Mouse (Mus musculus) bone marrow, adult 2 months (tissue): ENCODE measurements at regions not wholly inside any gene's neighbourhood (a gene's known extent, or its start where the extent isn't known, plus 50 kb on each side); places are given as distances from the start of the nearest gene placed in this dataset.

Source experiments
- H3K27ac ChIP-seq: fragments of 200-500 bp; 2 replicates; pipeline ENCODE4 v1.5.1; 2012; ENCODE audit warnings: low read depth, mild to moderate bottlenecking, control low read depth, inconsistent platforms, low read length; ENCODE audit not compliant: control insufficient read depth, poor library complexity, insufficient read depth
- H3K4me1 ChIP-seq: fragments of 200-500 bp; 2 replicates; pipeline ENCODE4 v1.6.1; 2011; ENCODE audit warnings: low read length; ENCODE audit not compliant: control insufficient read depth, insufficient read depth
- H3K4me3 ChIP-seq: fragments of 200-500 bp; replicated peaks from 2 replicates; pipeline ENCODE3; 2011; ENCODE audit warnings: mild to moderate bottlenecking, low read depth, low read length, control low read depth; ENCODE audit not compliant: control insufficient read depth
- CTCF ChIP-seq: fragments of 200-500 bp; IDR thresholded peaks from 2 replicates; pipeline ENCODE4 v1.5.1; 2011; ENCODE audit warnings: low read length, control low read depth; ENCODE audit not compliant: control insufficient read depth, insufficient read depth
- POLR2A ChIP-seq: fragments of 200-500 bp; IDR thresholded peaks from 2 replicates; pipeline ENCODE4 v1.6.1; 2011; ENCODE audit warnings: low read depth, mild to moderate bottlenecking, control low read depth, low read length, borderline replicate concordance; ENCODE audit not compliant: control insufficient read depth
- WGBS: fragments of 180-500 bp; shearing (Covaris S2); methylation state at CpG from one replicate; pipeline ENCODE4 v1.1.7; 2018; 5-methylcytosine and 5-hydroxymethylcytosine counted together

DNA sequence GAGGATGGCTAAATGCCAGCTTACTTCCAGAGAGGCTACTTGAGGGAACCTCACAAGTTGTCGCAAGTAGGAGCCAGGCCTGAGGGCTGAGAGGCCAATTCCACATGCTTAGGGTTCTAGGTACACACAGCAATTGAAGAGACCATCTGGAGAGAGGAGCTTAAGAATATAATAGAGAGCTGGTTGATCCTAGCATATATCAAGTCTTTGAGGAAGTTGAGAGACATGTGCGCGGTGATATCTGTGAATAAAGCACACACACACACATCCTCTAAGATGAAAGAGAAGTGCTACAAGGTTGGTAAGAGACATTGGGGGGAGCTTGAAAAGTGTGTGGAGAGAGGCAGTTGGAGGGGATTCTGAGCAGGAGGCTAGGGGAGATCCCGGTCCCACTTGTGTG is 189.5 kb downstream of the Zfp462 start:
- Histone ChIP-seq H3K4me3 (no peak overlapping the region), H3K4me1 (no peaks in the 10 kb centered on the region), H3K27ac (no peak overlapping the region)
- 62% methylated on average over 4 of the region's 4 CpGs for WGBS
- TF ChIP-seq CTCF (no peak), POLR2A (no peak)

GRCm38 (mm10) chr4:55134791-55135190 is 189.9 kb downstream of the Zfp462 start:
- Histone ChIP-seq H3K4me3 (no peak overlapping the region), H3K27ac (no peak overlapping the region), H3K4me1 (no peaks in the 10 kb centered on the region)
- TF ChIP-seq POLR2A, result no peak
- TF ChIP-seq CTCF, result no peak
- WGBS, result 84% methylated on average over 4 of the region's 4 CpGs

DNA sequence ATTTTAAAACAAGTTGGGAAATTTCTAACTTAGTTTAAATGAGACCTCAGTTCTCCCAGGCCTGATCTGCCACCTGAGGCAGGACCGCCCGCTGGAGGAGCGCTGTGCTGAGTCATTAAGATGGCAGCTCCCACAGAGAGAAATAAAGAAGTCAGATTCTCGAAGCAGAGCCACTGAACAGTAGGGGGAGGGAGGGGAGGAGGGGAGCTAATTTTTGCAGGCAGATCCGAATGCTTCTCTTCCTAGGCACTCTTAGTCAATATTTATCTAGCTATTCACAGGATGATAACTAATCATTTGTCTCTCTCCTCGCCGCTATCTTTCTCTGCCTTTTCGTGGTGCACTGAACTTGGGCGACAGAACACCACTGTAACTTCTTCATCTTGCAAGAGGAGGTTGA is 191.4 kb downstream of the Zfp462 start:
- TF ChIP-seq CTCF (no peak), POLR2A (no peak)
- H3K27ac ChIP-seq, result no peak overlapping the region
- no peaks in the 10 kb centered on the region for H3K4me1 ChIP-seq
- no peak overlapping the region for H3K4me3 ChIP-seq
- WGBS, result 80% methylated on average over 9 of the region's 9 CpGs

GRCm38 (mm10) chr4:55137781-55138394 is 193.0 kb downstream of the Zfp462 start:
- no peak overlapping the region for H3K27ac ChIP-seq
- H3K4me3 ChIP-seq, result no peak overlapping the region
- 56% methylated on average over 2 of the region's 2 CpGs for WGBS
- TF ChIP-seq POLR2A (no peak), CTCF (no peak)
- H3K4me1 ChIP-seq, result no peaks in the 10 kb centered on the region

DNA sequence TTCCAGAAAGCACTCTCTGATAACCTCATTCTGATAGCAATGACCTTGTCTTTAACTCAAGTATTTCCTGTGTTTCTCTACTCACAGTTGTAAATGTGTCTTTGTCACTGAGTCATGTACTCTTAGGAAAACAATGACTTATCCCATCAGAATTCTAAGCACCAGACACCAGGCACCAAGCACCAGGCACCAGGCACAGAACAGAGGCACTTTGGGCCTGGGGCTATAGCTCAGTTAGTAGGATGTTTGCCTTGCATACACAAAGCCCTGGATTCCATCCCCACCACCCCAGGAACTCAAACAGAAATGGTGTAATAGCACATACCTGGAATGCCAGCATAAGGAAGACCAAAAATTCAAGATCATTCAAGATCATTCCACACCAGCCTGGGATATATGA is 196.5 kb downstream of the Zfp462 start:
- no peak overlapping the region for H3K4me3 ChIP-seq
- TF ChIP-seq CTCF, result no peak
- no peak for TF ChIP-seq POLR2A
- no peak overlapping the region for H3K27ac ChIP-seq
- no peaks in the 10 kb centered on the region for H3K4me1 ChIP-seq

DNA sequence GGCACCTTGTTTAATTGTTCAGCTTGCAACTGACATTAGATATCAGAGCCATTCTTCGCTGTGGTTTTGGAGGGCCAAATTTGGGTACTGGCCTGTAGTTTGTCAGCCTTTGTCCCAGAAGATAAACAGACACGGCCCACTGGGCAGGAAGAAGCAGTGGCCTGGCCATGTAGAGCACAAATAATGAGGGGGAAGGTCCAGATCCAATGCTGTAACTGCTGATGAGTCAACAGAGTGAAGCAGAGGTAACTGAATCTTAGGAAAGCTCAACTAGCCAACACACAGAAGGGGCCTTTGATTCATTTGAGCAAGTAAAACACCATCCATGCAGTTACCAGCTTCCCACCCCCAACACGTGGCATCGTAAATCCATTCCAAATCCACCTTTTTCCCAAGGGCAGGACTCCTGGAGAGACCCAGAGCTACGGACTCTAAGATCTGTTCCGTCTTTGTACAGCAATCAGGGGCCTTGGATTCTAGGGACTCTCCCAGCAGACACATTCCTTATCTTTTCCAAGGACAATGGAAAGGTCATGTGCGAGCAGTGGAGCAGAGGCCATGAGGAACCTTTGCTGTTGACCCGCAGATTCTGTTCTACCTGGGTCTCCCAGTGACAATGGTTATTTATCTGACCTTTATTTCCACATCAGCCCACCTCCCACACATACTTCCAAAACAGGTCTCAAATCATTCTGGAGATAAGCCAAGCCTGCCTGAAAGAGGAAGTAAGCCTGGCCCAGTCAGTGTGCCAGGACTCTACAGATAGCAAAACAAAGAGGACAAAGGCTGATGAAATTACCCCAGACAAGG is 197.3 kb downstream of the Zfp462 start:
- TF ChIP-seq POLR2A (no peak), CTCF (no peak)
- no peak overlapping the region for H3K4me3 ChIP-seq
- H3K27ac ChIP-seq, result no peak overlapping the region
- 77% methylated on average over 8 of the region's 8 CpGs for WGBS
- H3K4me1 ChIP-seq, result no peaks in the 10 kb centered on the region

DNA sequence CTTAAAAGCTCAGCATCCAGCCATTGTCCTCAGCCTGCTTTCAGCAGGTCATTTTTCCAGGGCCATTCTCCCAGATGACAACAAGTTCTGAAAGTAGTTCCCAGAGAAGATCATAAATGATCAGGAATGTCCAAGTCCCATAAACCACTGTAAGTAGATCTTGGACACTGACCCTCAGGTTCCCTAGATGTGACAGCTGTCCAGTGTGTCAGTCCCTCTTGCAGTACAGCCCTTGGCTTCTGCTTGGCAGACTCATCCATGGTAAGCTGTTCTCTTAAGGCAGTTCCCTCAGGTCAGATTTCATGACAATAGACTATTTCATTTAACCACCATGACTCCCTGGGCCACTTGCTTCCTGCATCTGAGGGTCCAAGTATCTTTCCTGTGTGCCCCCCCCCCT is 198.6 kb downstream of the Zfp462 start:
- H3K27ac ChIP-seq, result no peak overlapping the region
- H3K4me1 ChIP-seq, result no peaks in the 10 kb centered on the region
- TF ChIP-seq POLR2A (no peak), CTCF (no peak)
- no peak overlapping the region for H3K4me3 ChIP-seq

DNA sequence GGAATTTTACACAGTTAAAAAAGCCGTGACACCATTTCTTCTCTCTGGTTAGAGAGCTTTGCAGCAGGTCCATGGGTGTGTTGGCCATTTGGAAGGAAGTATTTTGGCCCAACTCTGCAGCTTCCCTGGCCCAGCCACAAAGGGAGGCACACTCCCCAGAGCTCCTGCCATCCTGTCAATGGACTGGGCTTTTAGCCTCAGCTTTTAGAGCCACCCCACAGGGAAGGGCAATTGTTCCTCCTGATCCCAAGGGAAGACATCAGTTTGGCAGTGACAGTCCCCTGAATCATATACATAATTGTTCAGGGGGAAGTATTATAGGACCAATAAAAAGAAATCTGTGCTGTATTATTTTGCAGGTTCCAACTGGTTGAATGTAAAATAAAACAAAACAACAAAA is 200.1 kb downstream of the Zfp462 start:
- WGBS, result 77% methylated on average over 1 of the region's 1 CpGs
- TF ChIP-seq POLR2A, result no peak
- TF ChIP-seq CTCF, result no peak
- Histone ChIP-seq H3K4me1 (no peaks in the 10 kb centered on the region), H3K4me3 (no peak overlapping the region), H3K27ac (no peak overlapping the region)
